Mouse (Mus musculus) left cerebral cortex, adult 18-20 months (tissue): Measurements from ENCODE around the gene Zbtb34. TPM values are rescaled to one million over a fixed set of nuclear protein-coding genes. Genes with fewer than 3 reads are reported as not detected.

Experiments
- DNase-seq, 2 experiments: peaks; one replicate each; pipeline ENCODE4 v3.0.0; 2021 to 2022; ENCODE audit warnings: low spot score in 2 of 2, mixed read lengths in 1 of 2
- microRNA-seq, 2 experiments: library from miRNA; unstranded; fragments of <30 nt; microRNA quantifications; one replicate each; pipeline ENCODE4 v1.2.0; 2021
- total RNA-seq, 2 experiments: library from RNA; stranded (reverse); gene quantifications; 2 replicates each; pipeline ENCODE4 v1.2.3; 2021

Gene Zbtb34
- total RNA-seq, 2 experiments from 2014 or later: 18.7 to 21.9 TPM

DNA sequence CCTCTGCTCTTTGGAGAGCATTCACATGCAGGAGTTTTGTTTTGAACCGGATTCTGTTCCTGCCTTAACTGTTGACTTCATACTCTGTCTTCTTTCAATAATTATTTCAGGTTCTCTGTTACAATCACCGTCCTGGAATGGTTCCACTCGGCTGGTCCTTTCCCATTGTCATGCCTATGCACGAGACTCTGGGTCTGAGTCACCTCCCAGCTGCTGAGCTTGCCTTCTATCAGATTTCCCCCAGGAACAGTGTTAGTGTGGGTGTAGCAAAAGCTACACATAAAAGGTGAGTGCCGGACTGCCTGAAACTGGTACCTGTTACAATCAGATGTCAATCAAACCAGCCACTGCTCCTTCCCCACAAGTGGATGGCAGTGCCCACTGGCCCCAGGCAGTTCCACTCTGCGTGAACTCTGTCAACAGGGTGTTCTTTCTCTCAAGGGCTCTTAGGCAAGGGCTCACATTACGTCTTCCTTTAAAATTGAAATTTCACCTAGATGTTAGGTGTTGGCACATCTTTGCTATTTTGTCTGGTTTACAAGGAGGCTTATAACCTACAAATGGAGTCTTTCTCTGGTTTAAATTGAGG, 73.8 kb downstream of the Zbtb34 start:
- DNase-seq: no peak

Small RNA genes lying within 50 kb of the gene (microRNA-seq; reads per million reads assigned to microRNA genes)
- gene Gm25998: 0 reads per million in 2 experiments

Other genes starting within 250 kb of the Zbtb34 start
- 1 to 10 TPM; 2.5 TPM for gene Angptl2, start 215.3 kb downstream of the Zbtb34 start, total RNA-seq
- 10 to 100 TPM; 63.7 to 63.9 TPM for gene Ralgps1, start 59.8 kb downstream of the Zbtb34 start, total RNA-seq
- 10 to 100 TPM; 28.6 to 29.3 TPM for gene Zbtb43, start 37.2 kb upstream of the Zbtb34 start, total RNA-seq
- under 1 TPM; 0.14 to 0.60 TPM for gene Lmx1b, start 209.2 kb upstream of the Zbtb34 start, total RNA-seq